Mouse (Mus musculus) hindbrain, embryonic 10.5 days (tissue): ENCODE data around the gene Gm10775. TPM values are rescaled to one million over a fixed set of nuclear protein-coding genes. Genes with fewer than 3 reads are reported as not detected.

Experiments used
- DNase-seq: peaks from one replicate; pipeline ENCODE4 v3.0.0-alpha.2; 2017; ENCODE audit warnings: low spot score
- H3K27ac ChIP-seq: fragments of 300-500 bp; sonication (generic); 2 replicates; pipeline ENCODE4 v1.5.1; 2016; ENCODE audit warnings: mild to moderate bottlenecking, moderate library complexity
- H3K27me3 ChIP-seq: fragments of 300-500 bp; sonication (generic); 2 replicates; pipeline ENCODE4 v1.6.1; 2016; ENCODE audit warnings: mild to moderate bottlenecking; ENCODE audit not compliant: poor library complexity, insufficient read depth, severe bottlenecking
- H3K36me3 ChIP-seq: fragments of 300-500 bp; sonication (generic); 2 replicates; pipeline ENCODE4 v1.6.1; 2016; ENCODE audit warnings: mild to moderate bottlenecking, moderate library complexity
- H3K4me1 ChIP-seq: fragments of 300-500 bp; sonication (generic); replicated peaks from 2 replicates; pipeline ENCODE4 v1.6.1; 2016; ENCODE audit warnings: mild to moderate bottlenecking
- H3K4me3 ChIP-seq: fragments of 300-500 bp; sonication (generic); 2 replicates; pipeline ENCODE4 v1.5.1; 2016; ENCODE audit warnings: mild to moderate bottlenecking, moderate library complexity
- H3K9me3 ChIP-seq: fragments of 300-500 bp; sonication (generic); 2 replicates; pipeline ENCODE4 v1.6.1; 2016; ENCODE audit warnings: mild to moderate bottlenecking, moderate library complexity
- WGBS: fragments of 180-500 bp; shearing (Covaris S2); methylation state at CpG from one replicate; pipeline ENCODE4 v1.1.7; 2016; 5-methylcytosine and 5-hydroxymethylcytosine counted together
- polyA plus RNA-seq: library from polyadenylated mRNA; unstranded; fragments of >200 nt; fragmentation: Nextera tagmentation; extraction: Ambion mirVana; gene quantifications from 2 replicates; pipeline ENCODE4 v1.2.1, GENCODE M21; 2016

Gm10775 gene
- polyA plus RNA-seq, 1 experiment from 2014 or later = not detected

DNA sequence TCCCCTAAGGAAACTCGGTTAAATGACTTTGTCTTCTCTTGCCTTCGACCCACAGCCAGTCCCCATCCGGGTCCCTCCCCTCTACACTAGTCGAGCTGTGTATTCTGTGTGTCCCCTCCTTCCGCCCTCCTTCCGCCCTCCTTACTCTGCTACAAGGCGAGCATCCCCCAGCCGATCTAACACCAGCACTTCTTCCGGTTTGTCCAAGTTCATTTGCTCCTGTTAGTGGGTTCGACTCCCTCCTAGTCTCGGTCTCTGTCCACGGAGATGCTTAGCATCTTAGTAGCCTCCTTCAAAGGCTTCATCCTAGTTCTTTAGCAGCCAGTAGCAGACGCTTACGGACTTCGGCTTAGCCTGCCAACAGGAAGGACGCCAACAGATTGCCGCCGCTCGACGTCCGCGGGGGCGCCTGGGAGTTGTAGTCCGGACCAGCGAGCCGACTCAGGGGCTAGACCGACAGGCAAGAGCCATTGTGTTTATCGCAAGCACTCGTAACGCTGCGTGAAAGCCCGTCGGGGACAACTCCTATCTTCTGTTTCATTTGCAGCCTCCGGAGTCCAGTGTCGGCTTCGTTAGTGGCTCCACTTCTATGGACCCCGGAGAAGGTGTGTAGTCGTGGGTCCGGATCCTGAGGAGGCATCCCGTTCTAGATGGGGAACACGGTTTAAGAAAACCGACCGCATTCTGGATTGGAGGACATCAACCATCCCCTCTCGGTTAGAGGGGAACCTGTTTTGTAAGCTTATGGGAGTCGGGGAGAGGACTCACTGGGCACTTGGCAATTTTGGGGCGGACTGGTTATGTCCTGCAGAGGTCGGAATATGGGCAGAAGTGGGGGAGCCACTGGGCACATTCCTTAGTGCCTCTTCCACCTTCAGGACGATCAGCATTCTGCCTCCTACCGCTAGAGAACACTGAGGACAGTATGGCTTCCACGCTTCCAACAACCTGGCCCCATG, 19.3 kb downstream of the Gm10775 start, which contains the start of gene Zfp369:
Zfp369 (plus strand) TSS at position 432 of the 959 bp plus-strand sequence.
- Histone ChIP-seq H3K27me3 (no peaks in the 10 kb centered on the region), H3K9me3 (peaks cover 53% of the 10 kb centered on the region), H3K4me3 (peak within 1 kb of the TSS; percentile 62), H3K36me3 (peaks cover 72% of the 10 kb centered on the region), H3K27ac (peak within 1 kb of the TSS; percentile 91), H3K4me1 (no peaks in the 10 kb centered on the region)
- peak; percentile 94 for DNase-seq
- under 1% methylated on average over 50 of the region's 50 CpGs for WGBS

DNA sequence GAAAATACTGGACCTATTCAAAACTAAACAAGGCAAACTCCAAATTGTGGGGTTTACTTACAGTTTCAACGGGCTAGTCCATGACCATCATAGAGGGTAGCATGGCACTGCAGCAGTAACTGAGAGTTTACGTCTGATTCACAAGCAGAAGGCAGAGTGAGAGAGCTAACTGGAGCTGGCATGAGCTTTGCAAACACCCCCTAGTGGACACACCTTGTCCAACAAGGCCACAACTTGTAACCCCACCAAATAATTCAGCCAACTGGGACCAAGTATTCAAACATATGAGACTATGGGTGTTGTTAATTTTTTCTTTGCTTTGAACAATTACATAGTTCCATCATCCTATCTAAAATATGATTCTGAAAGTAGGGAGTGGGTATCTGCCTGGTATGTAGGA, 27.4 kb downstream of the Gm10775 start:
- Histone ChIP-seq H3K36me3 (peaks cover 98% of the 10 kb centered on the region), H3K27me3 (no peaks in the 10 kb centered on the region), H3K9me3 (peaks cover 80% of the 10 kb centered on the region), H3K4me3 (no peak overlapping the region), H3K4me1 (no peaks in the 10 kb centered on the region), H3K27ac (no peak overlapping the region)
- WGBS = 88% methylated on average over 2 of the region's 2 CpGs
- DNase-seq = no peak

DNA sequence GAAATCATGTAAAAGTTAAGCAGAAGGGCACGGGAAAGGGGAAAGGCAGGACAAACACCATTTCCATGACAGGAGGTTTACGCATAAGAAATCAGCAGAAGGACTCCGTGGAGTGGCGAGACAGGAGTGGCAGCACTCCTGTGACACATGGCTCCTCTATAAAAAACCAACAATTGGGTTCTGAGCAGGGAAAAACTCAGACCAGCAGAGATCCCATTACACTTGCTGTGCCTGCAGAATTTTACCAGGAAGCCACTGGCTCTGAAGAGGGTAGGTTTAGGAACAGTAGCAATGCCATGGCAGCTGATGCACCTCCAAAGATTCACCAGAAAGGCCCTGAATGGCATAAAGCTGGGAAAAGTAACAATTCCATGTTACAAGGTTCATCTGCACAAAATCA, 37.0 kb downstream of the Gm10775 start:
- 90% methylated on average over 4 of the region's 4 CpGs for WGBS
- peaks cover 69% of the 10 kb centered on the region for H3K36me3 ChIP-seq
- no peak overlapping the region for H3K27ac ChIP-seq
- DNase-seq = no peak
- no peak overlapping the region for H3K4me3 ChIP-seq
- H3K9me3 ChIP-seq = peaks cover 82% of the 10 kb centered on the region
- no peaks in the 10 kb centered on the region for H3K4me1 ChIP-seq
- H3K27me3 ChIP-seq = no peaks in the 10 kb centered on the region

Other genes with a start within 250 kb of the Gm10775 start
- gene Spata31d1c, start 226.5 kb upstream of the Gm10775 start, polyA plus RNA-seq = not detected in 2 replicates
- gene Prss47, start 206.8 kb upstream of the Gm10775 start, polyA plus RNA-seq = not detected in 2 replicates
- gene Mfsd14b, start 146.6 kb upstream of the Gm10775 start, polyA plus RNA-seq = 34.7 and 43.1 TPM in 2 replicates
- gene Olfr465-ps1, start 121.5 kb upstream of the Gm10775 start, polyA plus RNA-seq = not detected in 2 replicates
- gene Olfr466, start 109.3 kb upstream of the Gm10775 start, polyA plus RNA-seq = not detected in 2 replicates
- gene Nlrp4f, start 53.6 kb upstream of the Gm10775 start, polyA plus RNA-seq = 0.31 and 0.32 TPM in 2 replicates
- 13.7 and 14.7 TPM in 2 replicates for gene Zfp369, start 19.3 kb downstream of the Gm10775 start, polyA plus RNA-seq